Mouse (Mus musculus) adrenal gland, adult 10 weeks (tissue): ENCODE results near the gene Rbms2. TPM values are rescaled to one million over a fixed set of nuclear protein-coding genes. Genes with fewer than 3 reads are reported as not detected.

Experiments used
- polyA plus RNA-seq: library from polyadenylated mRNA; stranded (reverse); fragments of 350-450 nt; fragmentation: Illumina TruSeq; extraction: RNeasy Lipid Tissue Mini Kit (QIAGEN cat#74804); gene quantifications from one replicate; pipeline ENCODE4 v1.2.3, GENCODE M21; 2014; ENCODE audit warnings: low read depth, low replicate concordance

Rbms2 gene
- 27.8 TPM for polyA plus RNA-seq

DNA sequence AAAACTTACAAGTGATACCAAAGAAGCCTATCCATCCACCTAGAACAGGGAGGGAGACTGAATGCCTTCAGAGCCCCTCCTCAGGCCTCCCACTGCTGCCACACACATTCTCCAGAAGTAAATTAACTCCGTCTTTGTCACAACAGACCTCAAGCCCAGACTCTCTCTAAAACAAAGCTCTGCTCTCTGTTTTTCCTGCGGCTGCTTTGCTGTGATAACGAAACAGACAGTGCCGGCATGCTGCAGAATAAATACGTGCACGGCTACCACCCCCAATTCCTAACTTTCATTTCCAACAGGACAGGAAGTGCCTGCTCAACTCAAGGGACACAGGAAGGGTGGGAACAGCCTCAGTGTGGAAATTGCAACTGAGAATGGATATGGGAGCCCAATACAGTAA is at the start of gene Rbms2:
TSS of gene Rbms2 (minus strand) at position 309 of the 400 bp plus-strand sequence.

DNA sequence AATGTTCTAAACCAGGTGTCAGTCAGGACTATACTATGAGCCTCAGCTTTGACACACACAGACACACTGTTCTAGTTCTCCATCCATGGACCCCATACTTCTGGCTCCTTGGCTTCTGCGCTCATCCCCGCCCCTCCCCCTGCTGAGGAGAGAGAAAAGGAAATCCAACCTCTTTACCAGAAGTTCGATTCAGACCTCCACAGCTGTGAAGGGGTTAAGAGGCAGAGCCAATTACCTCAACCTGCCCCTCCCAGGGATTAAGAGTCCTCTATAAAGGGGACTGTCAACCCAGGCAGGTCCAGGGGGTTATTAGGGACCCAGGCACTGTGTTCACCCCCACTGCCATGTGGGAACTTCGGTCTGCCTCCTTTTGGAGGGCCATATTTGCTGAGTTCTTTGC is 45.4 kb upstream of the Rbms2 start, which contains the start of gene Mip:
TSS of gene Mip (plus strand) at position 301 of the 400 bp plus-strand sequence.

DNA sequence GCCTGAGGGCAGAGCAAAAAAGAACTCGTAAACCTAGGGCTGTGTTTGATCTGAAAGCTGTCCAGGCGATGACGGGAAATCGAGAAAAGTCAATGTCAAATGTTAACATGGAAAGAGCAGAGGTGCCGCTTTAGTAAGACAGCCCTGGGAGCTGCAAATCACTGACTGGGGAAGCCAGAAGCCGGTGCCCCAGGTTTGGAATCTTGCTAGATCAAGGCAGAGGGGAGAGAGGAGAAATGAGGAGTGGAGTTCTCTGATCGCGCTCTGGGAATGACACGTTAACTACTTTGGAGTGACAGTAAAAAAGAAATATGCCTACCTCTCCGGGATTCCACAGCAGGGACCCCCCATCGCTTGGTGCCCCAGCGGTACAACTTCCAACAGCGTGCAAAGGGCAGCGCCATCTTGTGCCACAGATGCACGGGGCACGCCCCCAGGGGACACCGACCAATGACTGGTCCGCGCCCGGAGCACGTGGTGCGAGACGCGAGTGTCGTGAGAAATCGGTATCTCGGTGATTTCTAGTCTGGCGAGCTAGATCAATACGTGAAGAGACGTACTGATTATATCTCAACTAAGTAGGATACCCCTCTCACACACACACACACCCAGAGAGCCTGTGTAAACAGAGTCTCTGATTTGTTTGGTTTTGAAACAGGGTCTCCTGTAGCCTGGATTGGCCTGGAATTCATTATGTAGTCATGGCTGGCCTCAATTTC is 31.5 kb upstream of the Rbms2 start, which contains the start of gene Spryd4:
TSS of gene Spryd4 (minus strand) at position 418 of the 719 bp plus-strand sequence.

DNA sequence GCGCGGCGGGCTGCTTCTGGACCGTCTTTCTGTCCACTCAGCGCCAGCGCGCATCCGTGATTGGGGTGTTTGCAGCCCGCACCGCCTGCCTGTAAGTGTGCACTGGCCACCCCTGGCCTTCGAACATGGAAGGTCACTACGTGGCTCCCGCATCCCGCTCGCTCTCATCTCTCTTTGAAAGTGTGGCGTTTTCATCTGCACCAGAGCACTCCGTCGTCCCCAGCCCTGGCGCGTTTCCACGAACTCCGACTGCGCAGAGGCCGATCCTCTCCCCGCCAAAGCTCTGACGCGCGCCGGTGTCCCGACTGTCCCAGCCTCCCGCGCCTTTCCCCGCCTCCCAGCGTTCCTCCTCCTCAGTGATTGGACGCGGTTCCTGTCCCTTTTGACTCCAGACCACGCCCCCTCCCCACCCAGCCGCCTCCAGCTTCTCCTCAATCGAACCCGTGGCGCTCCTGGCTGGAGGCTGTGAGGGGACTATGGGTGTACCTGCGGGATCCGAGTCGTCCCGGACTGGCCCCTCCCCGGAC is 14.0 kb upstream of the Rbms2 start, which contains the start of gene Gls2:
TSS of gene Gls2 (plus strand) at position 434 of the 527 bp plus-strand sequence.

DNA sequence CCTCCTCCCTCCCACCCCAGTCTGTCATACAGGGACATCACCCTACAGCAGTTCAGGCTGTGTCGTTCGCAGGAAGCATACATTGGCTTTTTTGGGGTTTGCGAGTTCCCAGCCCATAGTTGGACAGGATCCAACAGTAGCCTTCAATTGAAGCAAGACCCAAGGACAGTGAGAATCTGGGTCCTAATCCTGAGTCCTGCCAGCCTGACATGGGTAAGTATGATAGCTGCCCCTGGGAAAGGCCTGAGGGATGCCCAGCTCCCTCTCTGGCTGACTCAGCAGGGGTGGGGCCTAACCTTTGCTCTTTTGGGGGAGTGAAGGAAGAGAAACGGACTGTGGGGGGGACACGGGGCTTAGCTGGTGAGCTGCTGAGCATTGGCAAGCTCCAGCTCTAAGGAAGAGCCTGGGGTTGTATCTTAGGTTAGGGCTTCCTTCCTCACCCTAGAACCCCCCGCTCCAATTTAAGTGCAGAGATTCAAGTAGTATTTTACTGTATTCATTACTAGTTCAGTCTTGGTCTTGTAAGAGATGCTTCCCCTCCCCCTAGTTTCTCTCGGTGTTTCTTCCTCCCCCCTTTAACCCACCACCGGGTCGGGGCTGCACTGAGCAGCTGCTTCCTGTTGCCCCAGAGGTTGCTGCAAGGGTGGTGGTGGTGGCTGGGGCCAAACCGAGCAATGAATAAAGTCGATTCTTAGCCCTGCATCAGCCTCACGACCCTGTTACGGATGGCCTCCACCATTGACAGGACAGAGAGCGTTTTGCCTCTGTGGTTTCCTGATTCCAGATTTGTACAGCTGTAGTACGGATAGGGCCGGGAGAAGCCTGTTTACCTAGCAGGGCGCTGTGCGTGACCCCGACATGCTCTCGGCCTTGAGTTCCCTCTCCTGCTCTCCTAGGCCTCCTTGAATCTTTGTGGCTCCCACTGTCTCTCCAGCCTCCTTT is 88.3 kb downstream of the Rbms2 start, which contains the start of gene Baz2a:
TSS of gene Baz2a (plus strand) at position 14 of the 942 bp plus-strand sequence.

DNA sequence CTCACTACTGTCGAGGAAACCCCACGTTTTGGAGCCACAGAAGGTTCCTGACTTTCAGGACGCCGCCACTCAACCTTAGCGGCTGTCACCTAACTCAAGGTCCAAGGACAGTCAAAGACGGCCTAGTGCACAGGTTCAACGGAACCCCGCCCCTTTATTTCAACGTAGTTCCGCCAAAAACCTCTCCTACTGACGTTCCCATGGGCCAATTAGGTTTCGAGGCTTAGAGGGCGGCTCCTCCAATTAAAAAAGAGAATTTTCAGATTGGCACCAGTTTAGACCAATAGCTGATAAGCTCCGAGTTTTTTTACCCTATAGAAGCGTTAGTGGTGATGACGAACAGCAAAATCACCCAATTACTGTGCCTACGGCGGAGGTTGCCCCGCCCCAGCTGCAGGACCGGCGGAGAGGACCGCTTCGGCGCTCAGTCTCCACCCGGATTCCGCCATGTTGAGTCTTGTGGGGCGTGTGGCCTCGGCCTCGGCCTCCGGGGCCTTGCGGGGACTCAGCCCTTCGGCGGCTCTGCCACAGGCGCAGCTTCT is 97.1 kb downstream of the Rbms2 start, which contains the start of gene Atp5b:
TSS of gene Atp5b (plus strand) at position 394 of the 542 bp plus-strand sequence.

Other genes starting within 250 kb of the Rbms2 start
- gene Hsd17b6, start 172.7 kb downstream of the Rbms2 start, polyA plus RNA-seq = not detected
- gene Prim1, start 165.1 kb downstream of the Rbms2 start, polyA plus RNA-seq = 12.9 TPM
- gene Naca, start 144.7 kb downstream of the Rbms2 start, polyA plus RNA-seq = 1,016 TPM
- gene Ptges3, start 121.3 kb downstream of the Rbms2 start, polyA plus RNA-seq = 590 TPM
- 811 TPM for gene Atp5b, start 97.0 kb downstream of the Rbms2 start, polyA plus RNA-seq
- gene Baz2a, start 88.7 kb downstream of the Rbms2 start, polyA plus RNA-seq = 20.4 TPM
- gene Gls2, start 14.2 kb upstream of the Rbms2 start, polyA plus RNA-seq = not detected
- gene Spryd4, start 31.5 kb upstream of the Rbms2 start, polyA plus RNA-seq = 9.9 TPM
- not detected for gene Mip, start 45.5 kb upstream of the Rbms2 start, polyA plus RNA-seq
- gene Timeless, start 51.8 kb upstream of the Rbms2 start, polyA plus RNA-seq = 1.7 TPM
- not detected for gene Apon, start 73.8 kb upstream of the Rbms2 start, polyA plus RNA-seq
- 7.3 TPM for gene Apof, start 88.4 kb upstream of the Rbms2 start, polyA plus RNA-seq
- 16.5 TPM for gene Stat2, start 90.3 kb upstream of the Rbms2 start, polyA plus RNA-seq
- gene Il23a, start 118.5 kb upstream of the Rbms2 start, polyA plus RNA-seq = not detected
- 7.5 TPM for gene Pan2, start 123.0 kb upstream of the Rbms2 start, polyA plus RNA-seq
- gene Cnpy2, start 142.2 kb upstream of the Rbms2 start, polyA plus RNA-seq = 51.6 TPM
- gene Cs, start 157.4 kb upstream of the Rbms2 start, polyA plus RNA-seq = 151 TPM
- gene Coq10a, start 188.7 kb upstream of the Rbms2 start, polyA plus RNA-seq = 19.6 TPM
- 14.8 TPM for gene Ankrd52, start 196.8 kb upstream of the Rbms2 start, polyA plus RNA-seq
- gene Slc39a5, start 220.9 kb upstream of the Rbms2 start, polyA plus RNA-seq = not detected
- gene Nabp2, start 231.2 kb upstream of the Rbms2 start, polyA plus RNA-seq = 32.8 TPM
- 13.8 TPM for gene Rnf41, start 231.4 kb upstream of the Rbms2 start, polyA plus RNA-seq